ENCODE assay signal across 24 mouse cellular contexts in the genomic region with DNA sequence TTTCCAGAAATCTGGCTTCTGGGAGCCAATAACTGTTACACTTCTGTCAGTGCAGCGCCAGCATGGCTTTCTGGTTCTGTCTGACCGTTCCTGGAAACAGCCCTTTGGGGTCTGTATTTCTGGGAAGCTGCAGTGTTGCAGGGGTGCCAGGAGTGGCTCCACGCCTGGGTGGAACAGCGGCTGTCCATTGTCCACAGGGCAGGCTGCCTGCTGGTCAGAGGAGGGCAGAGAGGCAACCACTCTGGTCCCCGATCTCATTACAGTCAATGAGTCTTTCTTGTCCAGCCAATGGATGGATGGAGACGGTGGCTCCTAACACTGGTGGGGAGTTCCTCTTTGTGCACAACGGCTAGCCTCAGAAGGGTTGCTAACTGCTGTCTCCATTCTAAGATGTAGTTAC.
DNase-seq lines count a peak whose midpoint lies in the region; ATAC-seq and TF ChIP-seq lines count a peak whose summit lies in the region.
"Had no signal": no experiment of that assay in that cellular context is flagged by ENCODE, and none has a peak within 500 bp of the region (broad histone marks: within the 10 kb centered on the region; RNA-seq: fewer than 3 reads in every experiment).

No protein-coding gene starts in this region.

- no peaks in the 10 kb centered on the region for H3K9me3 ChIP-seq in forebrain, postnatal 0 days (ENCODE audit: low read length)
- H3K9me3 ChIP-seq in forebrain, embryonic 11.5 days (ENCODE audit: control insufficient read depth, low read length), result no peaks in the 10 kb centered on the region
- H3K9me3 ChIP-seq in midbrain, embryonic 14.5 days (ENCODE audit: control insufficient read depth, low read length), result no peaks in the 10 kb centered on the region
- H3K9me3 ChIP-seq in midbrain, embryonic 11.5 days (ENCODE audit: control insufficient read depth, low read length), result no peaks in the 10 kb centered on the region
- H3K9me3 ChIP-seq in midbrain, postnatal 0 days (ENCODE audit: low read length), result no peaks in the 10 kb centered on the region
- H3K9me3 ChIP-seq: embryonic facial prominence, embryonic 15.5 days; forebrain, embryonic 10.5 days; forebrain, embryonic 15.5 days; G1E; heart, embryonic 15.5 days had no signal

- peak overlapping the region; percentile 54 for H3K27ac ChIP-seq in forebrain, postnatal 0 days (ENCODE audit: low read depth, low read length)
- no peak overlapping the region for H3K27ac ChIP-seq in forebrain, embryonic 11.5 days (ENCODE audit: low read depth, low read length)
- H3K27ac ChIP-seq in layer of hippocampus, adult 2 months, result peak overlapping the region; percentile 8; the same call in 1 of the 2 replicates
- 0 out of 2 replicates have a peak overlapping the region, but pooled peaks have one; percentile 26 for H3K27ac ChIP-seq in midbrain, embryonic 14.5 days (replicated peaks; ENCODE audit: low read depth, low read length)
- no peak overlapping the region for H3K27ac ChIP-seq in midbrain, embryonic 11.5 days (ENCODE audit: low read depth, low read length)
- H3K27ac ChIP-seq in midbrain, postnatal 0 days (ENCODE audit: low read depth, low read length), result peak overlapping the region; percentile 60
- H3K27ac ChIP-seq: embryonic facial prominence, embryonic 15.5 days; forebrain, embryonic 10.5 days; forebrain, embryonic 15.5 days; heart, adult 2 months; heart, embryonic 15.5 days had no signal

- DNase-seq in forebrain, postnatal 0 days, result no peak
- no peak for DNase-seq in forebrain, embryonic 11.5 days (ENCODE audit: low spot score)
- no peak for DNase-seq in layer of hippocampus, adult 2 months (ENCODE audit: low spot score in 2 of 2)
- DNase-seq in layer of hippocampus, adult 9-11 months, result no peak
- no peak for DNase-seq in midbrain, embryonic 14.5 days
- no peak for DNase-seq in midbrain, embryonic 11.5 days (ENCODE audit: low spot score, missing footprints)
- no peak for DNase-seq in midbrain, postnatal 0 days (ENCODE audit: low spot score)
- DNase-seq: adrenal gland, adult 8-10 months; adrenal gland, postnatal 36 days; B cell, adult 2 months; cerebellum, adult 11 months; cerebellum, adult 8-10 months; cerebellum, postnatal 14 days; embryo, embryonic 11 days; gastrocnemius, postnatal 10 days; heart, adult 2 months had no signal

- no peak for ATAC-seq in forebrain, postnatal 0 days
- ATAC-seq in forebrain, embryonic 11.5 days (replicated peaks; ENCODE audit: low FRiP score), result no peak
- no peak for ATAC-seq in midbrain, embryonic 14.5 days (ENCODE audit: low FRiP score, low TSS enrichment)
- no peak for ATAC-seq in midbrain, embryonic 11.5 days (ENCODE audit: low FRiP score)
- no peak for ATAC-seq in midbrain, postnatal 0 days (ENCODE audit: low FRiP score)
- ATAC-seq: CD4-positive, CD25-positive, alpha-beta regulatory T cell, adult 4 months; forebrain, embryonic 15.5 days had no signal

- H3K36me3 ChIP-seq in forebrain, postnatal 0 days (ENCODE audit: insufficient read depth), result no peaks in the 10 kb centered on the region
- no peaks in the 10 kb centered on the region for H3K36me3 ChIP-seq in forebrain, embryonic 11.5 days (ENCODE audit: control insufficient read depth, insufficient read depth, low read length)
- H3K36me3 ChIP-seq in midbrain, embryonic 14.5 days (ENCODE audit: control insufficient read depth, insufficient read depth, low read length), result no peaks in the 10 kb centered on the region
- H3K36me3 ChIP-seq in midbrain, embryonic 11.5 days (ENCODE audit: control insufficient read depth, insufficient read depth, low read length), result no peaks in the 10 kb centered on the region
- H3K36me3 ChIP-seq in midbrain, postnatal 0 days (ENCODE audit: insufficient read depth, low read length), result no peaks in the 10 kb centered on the region
- H3K36me3 ChIP-seq: embryonic facial prominence, embryonic 15.5 days; forebrain, embryonic 10.5 days; forebrain, embryonic 15.5 days had no signal

- H3K27me3 ChIP-seq in forebrain, postnatal 0 days (ENCODE audit: insufficient read depth, low read length), result no peaks in the 10 kb centered on the region
- no peaks in the 10 kb centered on the region for H3K27me3 ChIP-seq in forebrain, embryonic 11.5 days (ENCODE audit: control insufficient read depth, insufficient read depth, low read length)
- H3K27me3 ChIP-seq in midbrain, embryonic 14.5 days (ENCODE audit: control insufficient read depth, insufficient read depth, low read length), result no peaks in the 10 kb centered on the region
- no peaks in the 10 kb centered on the region for H3K27me3 ChIP-seq in midbrain, embryonic 11.5 days (ENCODE audit: control insufficient read depth, insufficient read depth, low read length)
- no peaks in the 10 kb centered on the region for H3K27me3 ChIP-seq in midbrain, postnatal 0 days (ENCODE audit: insufficient read depth, low read length)
- H3K27me3 ChIP-seq: embryonic facial prominence, embryonic 15.5 days; forebrain, embryonic 15.5 days; heart, embryonic 15.5 days had no signal

- no peak overlapping the region for H3K4me2 ChIP-seq in forebrain, postnatal 0 days (ENCODE audit: low read depth)
- H3K4me2 ChIP-seq in forebrain, embryonic 11.5 days (ENCODE audit: low read depth, low read length, severe bottlenecking), result no peak overlapping the region
- H3K4me2 ChIP-seq in midbrain, embryonic 14.5 days (ENCODE audit: low read length), result no peak overlapping the region
- H3K4me2 ChIP-seq in midbrain, embryonic 11.5 days, result no peak overlapping the region
- H3K4me2 ChIP-seq in midbrain, postnatal 0 days (ENCODE audit: low read depth, low read length, poor library complexity, severe bottlenecking), result no peak overlapping the region
- H3K4me2 ChIP-seq: embryonic facial prominence, embryonic 15.5 days; forebrain, embryonic 15.5 days; heart, embryonic 11.5 days; heart, embryonic 15.5 days had no signal

- no peak overlapping the region for H3K9ac ChIP-seq in forebrain, postnatal 0 days
- no peak overlapping the region for H3K9ac ChIP-seq in forebrain, embryonic 11.5 days (ENCODE audit: low read length)
- H3K9ac ChIP-seq in midbrain, embryonic 14.5 days (replicated peaks; ENCODE audit: low read length), result no peak overlapping the region
- H3K9ac ChIP-seq in midbrain, embryonic 11.5 days (ENCODE audit: low read length), result no peak overlapping the region
- H3K9ac ChIP-seq in midbrain, postnatal 0 days (replicated peaks; ENCODE audit: low read length, poor library complexity, severe bottlenecking), result no peak overlapping the region
- H3K9ac ChIP-seq: embryonic facial prominence, embryonic 15.5 days; forebrain, embryonic 15.5 days; heart, embryonic 15.5 days had no signal

- TF ChIP-seq CTCF in forebrain, postnatal 0 days (IDR thresholded peaks at IDR 0.05; ENCODE audit: low read depth), result no peak
- no peak for TF ChIP-seq CTCF in layer of hippocampus, adult 2 months (conservative IDR thresholded peaks at IDR 0.05)
- TF ChIP-seq CTCF in midbrain, postnatal 0 days (IDR thresholded peaks at IDR 0.05), result no peak

- no peaks in the 10 kb centered on the region for H3K4me1 ChIP-seq in forebrain, postnatal 0 days (ENCODE audit: insufficient read depth)
- H3K4me1 ChIP-seq in forebrain, embryonic 11.5 days (replicated peaks; ENCODE audit: control insufficient read depth, insufficient read depth, low read length), result no peaks in the 10 kb centered on the region
- peaks cover 5% of the 10 kb centered on the region; the same call in 1 of the 2 replicates for H3K4me1 ChIP-seq in midbrain, embryonic 14.5 days (ENCODE audit: control insufficient read depth, insufficient read depth, low read length)
- no peaks in the 10 kb centered on the region for H3K4me1 ChIP-seq in midbrain, embryonic 11.5 days (ENCODE audit: control insufficient read depth, insufficient read depth, low read length)
- H3K4me1 ChIP-seq in midbrain, postnatal 0 days (ENCODE audit: insufficient read depth, low read length), result 0 out of 2 replicates have a peak, but pooled peaks cover 10% of the 10 kb centered on the region
- H3K4me1 ChIP-seq: embryonic facial prominence, embryonic 15.5 days; forebrain, embryonic 10.5 days; forebrain, embryonic 15.5 days; heart, embryonic 15.5 days had no signal

- H3K4me3 ChIP-seq in forebrain, postnatal 0 days (ENCODE audit: low read depth, low read length), result no peak overlapping the region
- H3K4me3 ChIP-seq in forebrain, embryonic 11.5 days (ENCODE audit: low read depth, low read length), result no peak overlapping the region
- no peak overlapping the region for H3K4me3 ChIP-seq in layer of hippocampus, adult 2 months
- no peak overlapping the region for H3K4me3 ChIP-seq in midbrain, embryonic 14.5 days (replicated peaks; ENCODE audit: low read depth, low read length)
- no peak overlapping the region for H3K4me3 ChIP-seq in midbrain, embryonic 11.5 days (ENCODE audit: low read depth, low read length)
- no peak overlapping the region for H3K4me3 ChIP-seq in midbrain, postnatal 0 days (ENCODE audit: low read depth, low read length)
- H3K4me3 ChIP-seq: embryonic facial prominence, embryonic 15.5 days; erythroblast, embryonic 14.5 days; forebrain, embryonic 10.5 days; forebrain, embryonic 15.5 days; heart, adult 2 months; heart, embryonic 15.5 days had no signal

- 67% methylated on average over 7 of the region's 7 CpGs for WGBS in forebrain, postnatal 0 days
- 73% methylated on average over 7 of the region's 7 CpGs for WGBS in forebrain, embryonic 11.5 days
- 63% methylated on average over 7 of the region's 7 CpGs for WGBS in midbrain, embryonic 14.5 days
- WGBS in midbrain, embryonic 11.5 days, result 79% methylated on average over 7 of the region's 7 CpGs
- 66% methylated on average over 7 of the region's 7 CpGs for WGBS in midbrain, postnatal 0 days

Comparison
In these comparisons a context has a peak if more than half of its experiments do, and no peak if none do; other contexts are left out.
1. H3K27ac ChIP-seq: peak in forebrain, postnatal 0 days (single experiment), layer of hippocampus, adult 2 months (single experiment), midbrain, embryonic 14.5 days (single experiment) and midbrain, postnatal 0 days (single experiment); none in forebrain, embryonic 11.5 days (single experiment) and midbrain, embryonic 11.5 days (single experiment).